Mouse (Mus musculus) limb, embryonic 11.5 days (tissue): Measurements from ENCODE around the gene Clk2. TPM values are rescaled to one million over a fixed set of nuclear protein-coding genes. Genes with fewer than 3 reads are reported as not detected.
A peak's percentile ranks its signal among the peaks of the same experiment; 100 is the strongest.

Source experiments
- ATAC-seq: fragments of 200-750 bp; cut with Nextera tagmentation; 2 replicates; pipeline ENCODE4 v1.8.0; 2017; ENCODE audit warnings: low read depth; ENCODE audit not compliant: insufficient number of reproducible peaks, low FRiP score, low TSS enrichment
- DNase-seq: peaks from one replicate; pipeline ENCODE4 v3.0.0-alpha.2; 2015; ENCODE audit warnings: low spot score
- H3K27ac ChIP-seq: fragments of 300-500 bp; sonication (generic); replicated peaks from 2 replicates; pipeline ENCODE4 v1.5.1; 2014; ENCODE audit warnings: low read depth, mild to moderate bottlenecking, low read length
- H3K27me3 ChIP-seq: fragments of 300-500 bp; sonication (generic); 2 replicates; pipeline ENCODE4 v1.6.1; 2014; ENCODE audit warnings: mild to moderate bottlenecking, low read length, mixed read lengths; ENCODE audit not compliant: control insufficient read depth, insufficient read depth
- H3K36me3 ChIP-seq: fragments of 300-500 bp; sonication (generic); 2 replicates; pipeline ENCODE4 v1.6.1; 2014; ENCODE audit warnings: mild to moderate bottlenecking, low read length, moderate library complexity, mixed read lengths; ENCODE audit not compliant: control insufficient read depth, insufficient read depth
- H3K4me1 ChIP-seq: fragments of 300-500 bp; sonication (generic); 2 replicates; pipeline ENCODE4 v1.6.1; 2014; ENCODE audit warnings: low read length, mixed read lengths; ENCODE audit not compliant: control insufficient read depth, insufficient read depth
- H3K4me2 ChIP-seq: fragments of 300-500 bp; sonication (generic); 2 replicates; pipeline ENCODE4 v1.6.1; 2014; ENCODE audit warnings: low read depth, mild to moderate bottlenecking, moderate library complexity; ENCODE audit not compliant: severe bottlenecking
- H3K4me3 ChIP-seq: fragments of 300-500 bp; sonication (generic); 2 replicates; pipeline ENCODE4 v1.5.1; 2014; ENCODE audit warnings: low read depth, low read length
- H3K9ac ChIP-seq: fragments of 300-500 bp; sonication (generic); 2 replicates; pipeline ENCODE4 v1.6.1; 2014; ENCODE audit warnings: mild to moderate bottlenecking, low read length
- H3K9me3 ChIP-seq: fragments of 300-500 bp; sonication (generic); 2 replicates; pipeline ENCODE4 v1.6.1; 2016; ENCODE audit warnings: low read length; ENCODE audit not compliant: control insufficient read depth
- WGBS: fragments of 180-500 bp; shearing (Covaris S2); extraction: QIAGEN DNeasy Blood & Tissue Kit; methylation state at CpG from one replicate; pipeline ENCODE4 v1.1.7; 2014; 5-methylcytosine and 5-hydroxymethylcytosine counted together
- polyA plus RNA-seq: library from polyadenylated mRNA; unstranded; fragments of >200 nt; fragmentation: Nextera tagmentation; extraction: Ambion mirVana; gene quantifications from 2 replicates; pipeline ENCODE4 v1.2.1, GENCODE M21; 2014

The Clk2 gene
- polyA plus RNA-seq, 1 experiment from 2014 or later, result 34.8 TPM

GRCm38 (mm10) chr3:89202253-89203141 lies 37.9 kb downstream of the Clk2 start, which contains the start of gene Gba:
Gene Gba (plus strand): TSS chr3:89202928.
- DNase-seq (peak; percentile 89), ATAC-seq (peak; percentile 76; the same call in 1 of the 2 replicates)
- Histone ChIP-seq H3K4me3 (peak within 1 kb of the TSS; percentile 41), H3K27ac (no peak within 1 kb of the TSS), H3K36me3 (peaks cover 8% of the 10 kb centered on the region; the same call in 1 of the 2 replicates), H3K27me3 (no peaks in the 10 kb centered on the region), H3K4me1 (0 out of 2 replicates have a peak, but pooled peaks cover 4% of the 10 kb centered on the region), H3K4me2 (peak within 1 kb of the TSS; percentile 51), H3K9me3 (no peaks in the 10 kb centered on the region), H3K9ac (peak within 1 kb of the TSS; percentile 3; the same call in 1 of the 2 replicates)
- 27% methylated on average over 13 of the region's 13 CpGs for WGBS

- Histone ChIP-seq H3K27me3 (no peaks in the 10 kb centered on the region), H3K9ac (no peak overlapping the region; the same call in 1 of the 2 replicates), H3K4me1 (0 out of 2 replicates have a peak, but pooled peaks cover 4% of the 10 kb centered on the region), H3K4me2 (peak overlapping the region; percentile 51), H3K4me3 (peak overlapping the region; percentile 41), H3K36me3 (peaks cover 14% of the 10 kb centered on the region; the same call in 1 of the 2 replicates), H3K9me3 (no peaks in the 10 kb centered on the region), H3K27ac (no peak overlapping the region)
- DNase-seq (no peak), ATAC-seq (no peak)
- WGBS, result 44% methylated on average over 5 of the region's 5 CpGs
Observed at GRCm38 (mm10) chr3:89203142-89203514, 38.5 kb downstream of the Clk2 start.

GRCm38 (mm10) chr3:89206079-89206478 lies 41.5 kb downstream of the Clk2 start:
- DNase-seq, result no peak
- Histone ChIP-seq H3K27me3 (no peaks in the 10 kb centered on the region), H3K4me3 (no peak overlapping the region), H3K9me3 (no peaks in the 10 kb centered on the region), H3K4me2 (no peak overlapping the region), H3K36me3 (peaks cover 34% of the 10 kb centered on the region), H3K4me1 (0 out of 2 replicates have a peak, but pooled peaks cover 4% of the 10 kb centered on the region), H3K9ac (no peak overlapping the region), H3K27ac (no peak overlapping the region)
- ATAC-seq, result no peak
- 92% methylated on average over 7 of the region's 7 CpGs for whole genome bisulfite sequencing

GRCm38 (mm10) chr3:89206695-89207094 lies 42.1 kb downstream of the Clk2 start:
- Histone ChIP-seq H3K4me1 (0 out of 2 replicates have a peak, but pooled peaks cover 4% of the 10 kb centered on the region), H3K27me3 (no peaks in the 10 kb centered on the region), H3K27ac (no peak overlapping the region), H3K36me3 (peaks cover 34% of the 10 kb centered on the region), H3K9ac (no peak overlapping the region), H3K9me3 (no peaks in the 10 kb centered on the region), H3K4me3 (no peak overlapping the region), H3K4me2 (no peak overlapping the region)
- ATAC-seq, result no peak
- DNase-seq, result no peak
- WGBS, result 88% methylated on average over 2 of the region's 2 CpGs

- Histone ChIP-seq H3K27me3 (no peaks in the 10 kb centered on the region), H3K4me3 (no peak overlapping the region), H3K4me1 (0 out of 2 replicates have a peak, but pooled peaks cover 3% of the 10 kb centered on the region), H3K9me3 (no peaks in the 10 kb centered on the region), H3K9ac (no peak overlapping the region), H3K27ac (no peak overlapping the region), H3K4me2 (no peak overlapping the region), H3K36me3 (peaks cover 34% of the 10 kb centered on the region)
- 84% methylated on average over 13 of the region's 13 CpGs for WGBS
- DNase-seq (no peak), ATAC-seq (no peak)
Observed at GRCm38 (mm10) chr3:89208075-89208657, 43.6 kb downstream of the Clk2 start.

GRCm38 (mm10) chr3:89208736-89209135 lies 44.1 kb downstream of the Clk2 start:
- Histone ChIP-seq H3K27me3 (no peaks in the 10 kb centered on the region), H3K4me2 (no peak overlapping the region), H3K4me3 (no peak overlapping the region), H3K9ac (no peak overlapping the region), H3K9me3 (no peaks in the 10 kb centered on the region), H3K36me3 (peaks cover 34% of the 10 kb centered on the region), H3K27ac (no peak overlapping the region), H3K4me1 (no peaks in the 10 kb centered on the region)
- DNase-seq (no peak), ATAC-seq (no peak)
- 91% methylated on average over 6 of the region's 6 CpGs for WGBS

GRCm38 (mm10) chr3:89209731-89210130 lies 45.1 kb downstream of the Clk2 start:
- ATAC-seq, result no peak
- H3K9ac ChIP-seq, result no peak overlapping the region
- peaks cover 34% of the 10 kb centered on the region for H3K36me3 ChIP-seq

GRCm38 (mm10) chr3:89210162-89210561 lies 45.6 kb downstream of the Clk2 start:
- Histone ChIP-seq H3K27me3 (no peaks in the 10 kb centered on the region), H3K9me3 (no peaks in the 10 kb centered on the region), H3K4me1 (peaks cover under 1% of the 10 kb centered on the region), H3K27ac (no peak overlapping the region), H3K9ac (no peak overlapping the region), H3K36me3 (peaks cover 34% of the 10 kb centered on the region), H3K4me2 (no peak overlapping the region), H3K4me3 (no peak overlapping the region)
- 90% methylated on average over 13 of the region's 13 CpGs for WGBS
- DNase-seq (no peak), ATAC-seq (no peak)

More at GRCm38 (mm10) chr3:89209731-89210130, 45.1 kb downstream of the Clk2 start:
- no peaks in the 10 kb centered on the region for H3K27me3 ChIP-seq
- no peak overlapping the region for H3K27ac ChIP-seq
- DNase-seq, result no peak
- H3K4me1 ChIP-seq, result no peaks in the 10 kb centered on the region
- H3K9me3 ChIP-seq, result no peaks in the 10 kb centered on the region
- 91% methylated on average over 7 of the region's 7 CpGs for whole genome bisulfite sequencing
- no peak overlapping the region for H3K4me3 ChIP-seq
- no peak overlapping the region for H3K4me2 ChIP-seq
